Mouse (Mus musculus) heart, postnatal 0 days (tissue): ENCODE measurements at regions not wholly inside any gene's neighbourhood (a gene's known extent, or its start where the extent isn't known, plus 50 kb on each side); places are given as distances from the start of the nearest gene placed in this dataset.
"Not testable (repeated sequence)": the region's sequence is repeated elsewhere in the genome, so short reads cannot be mapped to it uniquely, and the experiment has no call there.

Source experiments
- ATAC-seq: fragments of 200-750 bp; cut with Nextera tagmentation; 2 replicates; pipeline ENCODE4 v1.8.0; 2017; ENCODE audit warnings: low read depth, moderate number of reproducible peaks, moderate library complexity; ENCODE audit not compliant: insufficient read depth
- DNase-seq: peaks from one replicate; pipeline ENCODE4 v3.0.0-alpha.2; 2016; ENCODE audit warnings: low spot score
- H3K27ac ChIP-seq: fragments of 300-500 bp; sonication (generic); 2 replicates; pipeline ENCODE4 v1.5.1; 2014; ENCODE audit warnings: low read depth, mild to moderate bottlenecking
- H3K27me3 ChIP-seq: fragments of 300-500 bp; sonication (generic); 2 replicates; pipeline ENCODE4 v1.6.1; 2014; ENCODE audit warnings: low read length, mixed read lengths; ENCODE audit not compliant: control insufficient read depth, insufficient read depth
- H3K36me3 ChIP-seq: fragments of 300-500 bp; sonication (generic); replicated peaks from 2 replicates; pipeline ENCODE4 v1.6.1; 2014; ENCODE audit warnings: low read length, mixed read lengths; ENCODE audit not compliant: control insufficient read depth, insufficient read depth
- H3K4me1 ChIP-seq: fragments of 300-500 bp; sonication (generic); 2 replicates; pipeline ENCODE4 v1.6.1; 2014; ENCODE audit warnings: antibody characterized with exemption; ENCODE audit not compliant: control insufficient read depth, insufficient read depth
- H3K4me2 ChIP-seq: fragments of 300-500 bp; sonication (generic); 2 replicates; pipeline ENCODE4 v1.6.1; 2014; ENCODE audit warnings: low read depth, mild to moderate bottlenecking, low read length, moderate library complexity
- H3K4me3 ChIP-seq: fragments of 300-500 bp; sonication (generic); 2 replicates; pipeline ENCODE4 v1.5.1; 2014; ENCODE audit warnings: low read depth, low read length
- H3K9ac ChIP-seq: fragments of 300-500 bp; sonication (generic); replicated peaks from 2 replicates; pipeline ENCODE4 v1.6.1; 2014; ENCODE audit warnings: low read depth, low read length, mixed read lengths
- H3K9me3 ChIP-seq: fragments of 300-500 bp; sonication (generic); replicated peaks from 2 replicates; pipeline ENCODE4 v1.6.1; 2016; ENCODE audit warnings: low read length; ENCODE audit not compliant: control insufficient read depth
- CTCF ChIP-seq: IDR thresholded peaks from 2 replicates; pipeline ENCODE4 v1.5.1; 2016; ENCODE audit warnings: antibody characterized with exemption, control low read depth, low read depth
- EP300 ChIP-seq: IDR thresholded peaks from 2 replicates; pipeline ENCODE4 v1.6.1; 2016; ENCODE audit warnings: antibody characterized with exemption, low read depth
- WGBS: fragments of 180-500 bp; shearing (Covaris S2); extraction: QIAGEN DNeasy Blood & Tissue Kit; methylation state at CpG from one replicate; pipeline ENCODE4 v1.1.7; 2014; 5-methylcytosine and 5-hydroxymethylcytosine counted together

GRCm38 (mm10) chr12:107198389-107199018, 289.9 kb upstream of the 3110018I06Rik start:
- WGBS: 64% methylated on average over 2 of the region's 2 CpGs
- H3K27me3 ChIP-seq: no peaks in the 10 kb centered on the region
- no peak overlapping the region for H3K4me3 ChIP-seq

GRCm38 (mm10) chr12:107200903-107201302, 287.5 kb upstream of the 3110018I06Rik start:
- Histone ChIP-seq H3K27me3 (no peaks in the 10 kb centered on the region), H3K9ac (no peak overlapping the region), H3K4me2 (no peak overlapping the region), H3K4me3 (no peak overlapping the region), H3K36me3 (no peaks in the 10 kb centered on the region), H3K4me1 (no peaks in the 10 kb centered on the region), H3K9me3 (no peaks in the 10 kb centered on the region), H3K27ac (no peak overlapping the region)
- 36% methylated on average over 4 of the region's 4 CpGs for WGBS
- no peak for TF ChIP-seq CTCF
- TF ChIP-seq EP300: no peak
- ATAC-seq (no peak), DNase-seq (no peak)

More at GRCm38 (mm10) chr12:107198389-107199018, 289.9 kb upstream of the 3110018I06Rik start:
- Histone ChIP-seq H3K27ac (no peak overlapping the region), H3K36me3 (no peaks in the 10 kb centered on the region), H3K9ac (no peak overlapping the region), H3K4me1 (no peaks in the 10 kb centered on the region), H3K9me3 (no peaks in the 10 kb centered on the region), H3K4me2 (no peak overlapping the region)
- TF ChIP-seq EP300: no peak
- TF ChIP-seq CTCF: no peak
- DNase-seq (no peak), ATAC-seq (no peak)

GRCm38 (mm10) chr12:107208826-107209225, 279.6 kb upstream of the 3110018I06Rik start:
- not testable (repeated sequence) for H3K36me3 ChIP-seq, H3K4me1 ChIP-seq, H3K27ac ChIP-seq, H3K9ac ChIP-seq, ATAC-seq, H3K9me3 ChIP-seq, H3K4me3 ChIP-seq, H3K27me3 ChIP-seq, H3K4me2 ChIP-seq, DNase-seq
- 71% methylated on average over 6 of the region's 6 CpGs for WGBS

GRCm38 (mm10) chr12:107212826-107213225, 275.6 kb upstream of the 3110018I06Rik start:
- WGBS: 87% methylated on average over 10 of the region's 10 CpGs

GRCm38 (mm10) chr12:107216119-107216518, 272.3 kb upstream of the 3110018I06Rik start:
- no peak for DNase-seq
- H3K9ac ChIP-seq: no peak overlapping the region
- no peaks in the 10 kb centered on the region for H3K36me3 ChIP-seq
- no peaks in the 10 kb centered on the region for H3K9me3 ChIP-seq
- no peak overlapping the region for H3K4me3 ChIP-seq
- H3K27ac ChIP-seq: no peak overlapping the region
- H3K4me1 ChIP-seq: no peaks in the 10 kb centered on the region
- H3K4me2 ChIP-seq: no peak overlapping the region
- H3K27me3 ChIP-seq: no peaks in the 10 kb centered on the region
- TF ChIP-seq CTCF (no peak), EP300 (no peak)
- ATAC-seq: no peak
- 61% methylated on average over 8 of the region's 8 CpGs for WGBS

More at GRCm38 (mm10) chr12:107212826-107213225, 275.6 kb upstream of the 3110018I06Rik start:
- Histone ChIP-seq H3K4me1 (no peaks in the 10 kb centered on the region), H3K27ac (no peak overlapping the region), H3K9ac (no peak overlapping the region), H3K9me3 (no peaks in the 10 kb centered on the region), H3K36me3 (no peaks in the 10 kb centered on the region), H3K27me3 (no peaks in the 10 kb centered on the region), H3K4me3 (no peak overlapping the region), H3K4me2 (no peak overlapping the region)
- no peak for TF ChIP-seq CTCF
- no peak for ATAC-seq
- no peak for DNase-seq

- WGBS: 67% methylated on average over 7 of the region's 7 CpGs
- H3K27me3 ChIP-seq: no peaks in the 10 kb centered on the region
- H3K27ac ChIP-seq: no peak overlapping the region
- no peak for DNase-seq
- no peaks in the 10 kb centered on the region for H3K36me3 ChIP-seq
- H3K4me1 ChIP-seq: no peaks in the 10 kb centered on the region
- no peak for TF ChIP-seq CTCF
- TF ChIP-seq EP300: no peak
- no peak for ATAC-seq
- no peaks in the 10 kb centered on the region for H3K9me3 ChIP-seq
- no peak overlapping the region for H3K4me2 ChIP-seq
- H3K4me3 ChIP-seq: no peak overlapping the region
- H3K9ac ChIP-seq: no peak overlapping the region
These were observed 267.0 kb upstream of the 3110018I06Rik start for GRCm38 (mm10) chr12:107221276-107221970.
